Mouse (Mus musculus) 416B (cell line): Measurements from ENCODE around the gene Dctn5.

Source experiments
- DNase-seq: peaks from one replicate; pipeline ENCODE4 v3.0.0; 2011; ENCODE audit warnings: low read depth

The Dctn5 gene

DNA sequence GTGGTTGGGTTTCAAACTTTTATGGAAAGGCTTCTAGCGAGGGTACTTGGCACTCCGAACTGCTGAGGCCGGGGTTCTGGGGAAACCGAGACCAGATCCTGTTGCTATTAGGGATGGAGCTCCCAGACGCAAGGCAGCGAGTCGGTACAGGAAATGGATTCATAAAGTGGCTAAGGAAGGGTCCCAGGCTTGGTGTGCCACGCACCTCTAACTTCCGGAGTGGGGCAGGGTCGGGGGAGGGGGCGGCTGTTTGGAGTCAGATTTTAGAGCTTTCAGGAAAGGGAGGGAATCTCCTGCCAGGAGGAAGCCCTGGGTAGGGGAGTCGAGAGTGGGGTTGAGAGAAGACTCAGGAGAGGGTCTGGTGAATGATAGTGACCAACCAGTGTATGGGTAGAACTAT lies 27.2 kb downstream of the Dctn5 start:
- peak; percentile 27 for DNase-seq

DNA sequence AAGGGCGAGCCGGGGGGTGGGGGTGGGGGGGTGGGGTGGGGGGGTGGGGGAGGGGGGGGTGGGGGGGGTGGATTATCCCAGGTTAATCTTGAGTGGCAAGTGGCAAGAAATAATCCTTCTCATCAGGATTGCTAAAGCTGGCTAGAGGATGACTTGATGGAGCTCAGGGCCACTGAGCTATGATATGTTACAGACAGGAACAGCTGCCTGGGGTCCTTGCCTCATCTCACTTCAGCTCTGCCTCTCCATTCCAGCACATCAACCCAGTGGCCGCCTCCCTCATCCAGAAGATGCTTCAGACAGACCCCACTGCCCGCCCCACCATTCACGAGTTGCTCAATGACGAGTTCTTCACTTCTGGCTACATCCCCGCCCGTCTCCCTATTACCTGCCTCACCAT lies 30.9 kb downstream of the Dctn5 start:
- DNase-seq = no peak

GRCm38 (mm10) chr7:122167203-122167602 lies 34.4 kb downstream of the Dctn5 start:
- DNase-seq = no peak

DNA sequence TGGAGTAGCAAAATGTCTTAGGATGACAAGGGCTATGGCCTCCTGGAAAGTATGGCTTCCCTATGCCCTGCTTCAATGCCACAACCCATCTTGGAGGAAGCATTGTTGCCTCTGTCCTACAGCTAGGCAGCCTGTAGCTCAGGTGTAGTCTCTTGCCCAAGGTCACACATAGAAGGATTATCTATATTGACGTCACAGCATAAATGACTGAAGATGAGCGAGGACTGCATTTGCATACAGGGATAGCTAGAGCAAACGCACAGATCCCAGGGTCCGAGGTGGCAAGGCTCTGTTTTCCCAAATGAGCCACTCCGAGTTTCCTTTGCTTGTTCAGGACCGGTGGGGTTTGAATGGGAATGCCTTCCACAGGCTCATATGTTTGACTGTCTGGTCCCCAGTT lies 37.9 kb downstream of the Dctn5 start:
- no peak for DNase-seq

DNA sequence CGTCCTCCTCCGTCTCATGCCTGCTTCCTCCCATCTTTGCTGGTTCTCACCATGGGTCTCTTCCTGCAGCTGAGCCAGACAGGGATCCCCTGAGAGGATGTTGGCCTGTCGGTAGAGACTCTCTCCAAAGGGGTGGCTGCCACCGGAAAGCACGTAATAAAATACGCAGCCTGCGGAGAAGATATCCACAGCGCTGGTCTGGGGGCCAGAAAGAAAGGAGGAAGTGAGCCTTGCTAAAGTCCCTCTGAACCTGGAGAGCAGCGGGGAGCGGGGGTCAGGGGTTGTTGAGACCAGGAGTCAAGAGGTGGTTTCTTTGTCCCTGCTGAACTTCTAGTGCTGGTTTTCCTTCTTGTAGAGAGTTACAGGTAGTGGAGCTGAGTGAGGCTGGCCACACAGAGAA lies 38.8 kb downstream of the Dctn5 start:
- DNase-seq = no peak

DNA sequence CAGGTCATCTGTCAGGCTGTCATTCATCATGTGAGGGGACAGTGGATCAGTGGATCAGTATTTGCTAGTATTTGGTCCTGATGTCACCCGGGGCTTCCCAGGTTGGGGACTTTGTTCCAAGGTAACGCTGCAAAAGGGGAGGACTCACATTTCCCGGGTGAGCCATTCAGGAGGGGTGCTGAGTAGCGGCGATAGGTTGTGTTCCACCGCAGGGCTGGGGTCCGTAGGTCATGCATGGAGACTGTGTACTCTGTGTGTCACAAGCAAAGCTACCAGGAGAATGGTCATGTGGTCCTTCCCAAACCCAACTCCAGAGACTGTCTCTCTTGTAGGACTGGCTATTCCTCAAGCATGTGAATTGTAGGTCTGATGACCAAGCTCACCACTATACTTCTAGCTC lies 47.9 kb downstream of the Dctn5 start:
- no peak for DNase-seq

DNA sequence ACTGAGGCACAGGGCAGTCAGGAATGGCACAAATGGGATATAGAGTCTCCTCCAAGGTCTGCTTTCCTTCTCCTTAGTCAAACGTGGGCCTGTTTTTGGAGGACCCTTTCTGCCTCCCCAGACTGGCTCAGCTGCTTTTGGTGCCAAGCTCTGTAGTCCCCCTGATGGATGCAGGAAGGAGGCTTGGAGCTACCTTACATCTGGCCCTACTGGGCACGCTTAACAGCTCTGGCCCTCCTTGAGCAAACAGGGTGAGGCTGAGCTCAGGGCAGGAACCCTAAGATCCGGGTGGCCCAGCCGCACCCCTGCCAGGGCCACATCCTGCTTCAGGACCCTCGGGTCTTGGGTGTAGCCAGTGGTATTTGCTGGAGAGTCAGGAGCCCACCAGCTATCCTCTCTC lies 51.7 kb downstream of the Dctn5 start:
- no peak for DNase-seq

GRCm38 (mm10) chr7:122186043-122186442 lies 53.2 kb downstream of the Dctn5 start, which contains the start of gene Ern2:
Gene Ern2 (minus strand): TSS chr7:122186207.
- DNase-seq = no peak

- peak; percentile 68 for DNase-seq
These were observed 56.6 kb downstream of the Dctn5 start for GRCm38 (mm10) chr7:122189484-122189883.

DNA sequence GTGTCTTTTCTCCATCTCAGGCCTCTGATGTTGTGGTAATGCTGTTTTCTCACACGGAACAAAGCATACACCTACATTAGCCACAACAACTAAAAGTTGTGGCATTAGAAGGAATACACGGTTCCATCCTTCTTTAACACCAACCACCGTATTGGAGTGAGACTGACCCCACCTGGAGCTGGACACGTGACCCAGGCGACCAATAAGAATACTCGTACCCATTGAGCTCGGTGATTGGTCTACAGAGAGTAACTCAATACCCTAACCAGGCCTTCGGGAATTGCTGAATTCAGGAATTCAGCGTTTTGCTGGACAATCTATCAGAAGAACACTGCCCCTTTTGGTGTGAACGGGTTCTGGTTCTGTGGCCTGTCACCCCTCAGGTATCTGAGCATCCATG lies 58.3 kb downstream of the Dctn5 start:
- no peak for DNase-seq

DNA sequence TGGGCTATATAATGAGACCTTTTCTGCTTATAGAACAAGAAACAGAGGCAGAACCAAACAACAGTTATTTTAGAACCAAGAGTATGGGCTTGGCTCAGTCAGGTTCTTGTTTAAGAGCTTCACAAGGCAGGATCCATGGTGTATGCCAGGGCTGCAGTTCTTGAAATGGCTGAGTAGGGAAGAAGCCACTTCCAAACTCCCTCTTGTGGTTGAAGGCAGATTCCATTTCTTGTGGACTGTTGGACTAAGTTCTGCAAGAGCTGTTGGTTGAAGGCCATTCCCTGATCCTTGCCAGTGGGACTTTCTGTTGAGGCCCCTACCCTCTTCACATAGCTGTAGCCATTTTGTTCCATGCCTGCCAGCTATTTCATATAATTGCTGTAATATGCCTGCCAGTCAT lies 61.1 kb downstream of the Dctn5 start:
- peak; percentile 16 for DNase-seq

DNA sequence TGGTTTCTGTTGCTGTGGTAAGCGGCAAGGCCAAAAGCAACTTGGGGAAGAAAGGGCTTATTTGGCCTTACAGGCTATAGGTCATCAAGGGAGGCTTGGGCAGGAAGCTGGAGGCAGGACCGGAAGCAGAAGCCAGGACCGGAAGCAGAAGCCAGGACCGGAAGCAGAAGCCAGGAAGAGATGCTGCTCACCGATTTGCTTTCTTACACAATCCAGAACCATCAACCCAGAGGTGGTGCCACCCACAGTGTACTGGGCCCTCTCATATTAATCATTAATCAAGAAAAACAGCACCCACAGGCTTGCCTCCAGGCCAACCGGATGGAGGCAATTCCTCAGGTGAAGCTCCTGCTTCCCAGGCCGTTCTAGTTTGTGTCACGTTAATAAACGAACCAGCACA lies 63.9 kb downstream of the Dctn5 start:
- DNase-seq = peak; percentile 78

DNA sequence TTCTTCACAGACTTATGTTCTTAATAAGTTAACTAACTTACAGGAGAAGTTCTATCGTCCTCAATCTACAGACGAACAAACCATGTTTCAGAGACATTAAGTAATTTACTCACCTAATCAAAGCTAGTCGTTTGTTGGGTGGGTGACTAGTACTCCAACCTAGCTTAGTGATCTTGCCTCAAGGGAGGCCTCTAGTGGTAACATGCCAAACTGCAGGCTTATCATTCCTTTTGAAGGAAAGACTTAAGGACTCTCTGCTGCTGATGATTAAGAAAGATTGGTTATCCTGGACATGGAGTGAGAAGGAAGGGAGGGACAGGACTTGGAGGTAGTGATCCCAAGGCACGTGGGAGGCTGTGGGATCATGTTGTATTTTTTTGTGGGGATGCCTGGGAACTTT lies 64.5 kb downstream of the Dctn5 start:
- peak; percentile 83 for DNase-seq
